Mouse (Mus musculus): ENCODE results near the gene Sestd1. TPM values are rescaled to one million over a fixed set of nuclear protein-coding genes. Genes with fewer than 3 reads are reported as not detected.

The Sestd1 gene
- polyA plus RNA-seq, 1 experiment from 2014 or later, result 52.2 TPM

GRCm38 (mm10) chr2:77182271-77182995, 98.0 kb downstream of the Sestd1 start:
- DNase-seq, result no peak
- Histone ChIP-seq H3K9ac (replicated peaks; ENCODE audit: low read length) (no peak overlapping the region), H3K27me3 (ENCODE audit: control insufficient read depth, insufficient read depth, low read length) (no peaks in the 10 kb centered on the region), H3K9me3 (ENCODE audit: control insufficient read depth, low read length) (no peaks in the 10 kb centered on the region), H3K4me2 (ENCODE audit: low read length) (no peak overlapping the region), H3K4me3 (replicated peaks; ENCODE audit: low read depth, low read length) (no peak overlapping the region), H3K27ac (replicated peaks; ENCODE audit: low read depth, low read length) (no peak overlapping the region), H3K4me1 (ENCODE audit: control insufficient read depth, insufficient read depth, low read length) (no peaks in the 10 kb centered on the region), H3K36me3 (ENCODE audit: control insufficient read depth, insufficient read depth, low read length) (peaks cover 20% of the 10 kb centered on the region)
- 89% methylated on average over 4 of the region's 4 CpGs for WGBS
- no peak for ATAC-seq (ENCODE audit: low FRiP score, low TSS enrichment)

GRCm38 (mm10) chr2:77177472-77177871, 102.9 kb downstream of the Sestd1 start:
- Histone ChIP-seq H3K9me3 (ENCODE audit: control insufficient read depth, low read length) (no peaks in the 10 kb centered on the region), H3K27ac (replicated peaks; ENCODE audit: low read depth, low read length) (no peak overlapping the region), H3K4me1 (ENCODE audit: control insufficient read depth, insufficient read depth, low read length) (peaks cover under 1% of the 10 kb centered on the region; the same call in 1 of the 2 replicates), H3K4me2 (ENCODE audit: low read length) (no peak overlapping the region), H3K36me3 (ENCODE audit: control insufficient read depth, insufficient read depth, low read length) (no peaks in the 10 kb centered on the region), H3K9ac (replicated peaks; ENCODE audit: low read length) (no peak overlapping the region), H3K4me3 (replicated peaks; ENCODE audit: low read depth, low read length) (no peak overlapping the region), H3K27me3 (ENCODE audit: control insufficient read depth, insufficient read depth, low read length) (no peaks in the 10 kb centered on the region)
- ATAC-seq (ENCODE audit: low FRiP score, low TSS enrichment), result no peak
- no peak for DNase-seq
- WGBS, result 83% methylated on average over 2 of the region's 2 CpGs

GRCm38 (mm10) chr2:77176413-77176812, 104.0 kb downstream of the Sestd1 start:
- Histone ChIP-seq H3K36me3 (ENCODE audit: control insufficient read depth, insufficient read depth, low read length) (no peaks in the 10 kb centered on the region), H3K4me3 (replicated peaks; ENCODE audit: low read depth, low read length) (no peak overlapping the region), H3K27ac (replicated peaks; ENCODE audit: low read depth, low read length) (no peak overlapping the region), H3K4me2 (ENCODE audit: low read length) (no peak overlapping the region), H3K9me3 (ENCODE audit: control insufficient read depth, low read length) (no peaks in the 10 kb centered on the region), H3K9ac (replicated peaks; ENCODE audit: low read length) (no peak overlapping the region), H3K27me3 (ENCODE audit: control insufficient read depth, insufficient read depth, low read length) (no peaks in the 10 kb centered on the region), H3K4me1 (ENCODE audit: control insufficient read depth, insufficient read depth, low read length) (peaks cover 11% of the 10 kb centered on the region)
- DNase-seq, result no peak
- no peak for ATAC-seq (ENCODE audit: low FRiP score, low TSS enrichment)
- 73% methylated on average over 10 of the region's 10 CpGs for WGBS

GRCm38 (mm10) chr2:77175411-77175810, 105.0 kb downstream of the Sestd1 start:
- DNase-seq (no peak), ATAC-seq (ENCODE audit: low FRiP score, low TSS enrichment) (no peak)
- no peaks in the 10 kb centered on the region for H3K27me3 ChIP-seq (ENCODE audit: control insufficient read depth, insufficient read depth, low read length)
- no peaks in the 10 kb centered on the region for H3K9me3 ChIP-seq (ENCODE audit: control insufficient read depth, low read length)
- H3K4me3 ChIP-seq (replicated peaks; ENCODE audit: low read depth, low read length), result no peak overlapping the region
- H3K36me3 ChIP-seq (ENCODE audit: control insufficient read depth, insufficient read depth, low read length), result no peaks in the 10 kb centered on the region
- H3K4me1 ChIP-seq (ENCODE audit: control insufficient read depth, insufficient read depth, low read length), result peaks cover 18% of the 10 kb centered on the region
- 69% methylated on average over 7 of the region's 7 CpGs for WGBS
- H3K27ac ChIP-seq (replicated peaks; ENCODE audit: low read depth, low read length), result no peak overlapping the region
- no peak overlapping the region for H3K9ac ChIP-seq (replicated peaks; ENCODE audit: low read length)
- no peak overlapping the region for H3K4me2 ChIP-seq (ENCODE audit: low read length)

- H3K4me2 ChIP-seq (ENCODE audit: low read length), result no peak overlapping the region
- WGBS, result 58% methylated on average over 2 of the region's 2 CpGs
- H3K4me3 ChIP-seq (replicated peaks; ENCODE audit: low read depth, low read length), result no peak overlapping the region
- no peak overlapping the region for H3K27ac ChIP-seq (replicated peaks; ENCODE audit: low read depth, low read length)
- no peak for ATAC-seq (ENCODE audit: low FRiP score, low TSS enrichment)
- no peaks in the 10 kb centered on the region for H3K27me3 ChIP-seq (ENCODE audit: control insufficient read depth, insufficient read depth, low read length)
- H3K4me1 ChIP-seq (ENCODE audit: control insufficient read depth, insufficient read depth, low read length), result peaks cover 26% of the 10 kb centered on the region
- no peaks in the 10 kb centered on the region for H3K9me3 ChIP-seq (ENCODE audit: control insufficient read depth, low read length)
- no peak overlapping the region for H3K9ac ChIP-seq (replicated peaks; ENCODE audit: low read length)
- DNase-seq, result no peak
- no peaks in the 10 kb centered on the region for H3K36me3 ChIP-seq (ENCODE audit: control insufficient read depth, insufficient read depth, low read length)
Observed at GRCm38 (mm10) chr2:77174313-77174712, 106.1 kb downstream of the Sestd1 start.

GRCm38 (mm10) chr2:77173821-77174220, 106.6 kb downstream of the Sestd1 start:
- peaks cover 26% of the 10 kb centered on the region for H3K4me1 ChIP-seq (ENCODE audit: control insufficient read depth, insufficient read depth, low read length)
- H3K36me3 ChIP-seq (ENCODE audit: control insufficient read depth, insufficient read depth, low read length), result no peaks in the 10 kb centered on the region
- H3K9ac ChIP-seq (replicated peaks; ENCODE audit: low read length), result no peak overlapping the region
- no peaks in the 10 kb centered on the region for H3K27me3 ChIP-seq (ENCODE audit: control insufficient read depth, insufficient read depth, low read length)
- 91% methylated on average over 6 of the region's 6 CpGs for WGBS
- no peak for DNase-seq
- H3K4me3 ChIP-seq (replicated peaks; ENCODE audit: low read depth, low read length), result no peak overlapping the region
- H3K4me2 ChIP-seq (ENCODE audit: low read length), result no peak overlapping the region
- H3K9me3 ChIP-seq (ENCODE audit: control insufficient read depth, low read length), result no peaks in the 10 kb centered on the region
- ATAC-seq (ENCODE audit: low FRiP score, low TSS enrichment), result no peak
- H3K27ac ChIP-seq (replicated peaks; ENCODE audit: low read depth, low read length), result no peak overlapping the region

GRCm38 (mm10) chr2:77173366-77173765, 107.0 kb downstream of the Sestd1 start:
- Histone ChIP-seq H3K4me1 (ENCODE audit: control insufficient read depth, insufficient read depth, low read length) (peaks cover 26% of the 10 kb centered on the region), H3K27ac (replicated peaks; ENCODE audit: low read depth, low read length) (no peak overlapping the region), H3K4me2 (ENCODE audit: low read length) (no peak overlapping the region), H3K36me3 (ENCODE audit: control insufficient read depth, insufficient read depth, low read length) (no peaks in the 10 kb centered on the region), H3K9me3 (ENCODE audit: control insufficient read depth, low read length) (no peaks in the 10 kb centered on the region), H3K9ac (replicated peaks; ENCODE audit: low read length) (no peak overlapping the region), H3K27me3 (ENCODE audit: control insufficient read depth, insufficient read depth, low read length) (no peaks in the 10 kb centered on the region), H3K4me3 (replicated peaks; ENCODE audit: low read depth, low read length) (no peak overlapping the region)
- 48% methylated on average over 6 of the region's 6 CpGs for WGBS
- ATAC-seq (ENCODE audit: low FRiP score, low TSS enrichment), result no peak
- peak; percentile 69 for DNase-seq

GRCm38 (mm10) chr2:77172241-77172671, 108.1 kb downstream of the Sestd1 start:
- Histone ChIP-seq H3K9ac (replicated peaks; ENCODE audit: low read length) (no peak overlapping the region), H3K27ac (replicated peaks; ENCODE audit: low read depth, low read length) (no peak overlapping the region), H3K27me3 (ENCODE audit: control insufficient read depth, insufficient read depth, low read length) (no peaks in the 10 kb centered on the region), H3K4me3 (replicated peaks; ENCODE audit: low read depth, low read length) (no peak overlapping the region), H3K4me1 (ENCODE audit: control insufficient read depth, insufficient read depth, low read length) (peaks cover 26% of the 10 kb centered on the region), H3K36me3 (ENCODE audit: control insufficient read depth, insufficient read depth, low read length) (no peaks in the 10 kb centered on the region), H3K9me3 (ENCODE audit: control insufficient read depth, low read length) (no peaks in the 10 kb centered on the region), H3K4me2 (ENCODE audit: low read length) (peak overlapping the region; percentile 35)
- 17% methylated on average over 10 of the region's 10 CpGs for WGBS
- ATAC-seq (ENCODE audit: low FRiP score, low TSS enrichment) (no peak), DNase-seq (peak; percentile 34)
